Mouse (Mus musculus) frontal cortex, postnatal 14 days (tissue): ENCODE measurements around the gene Cnpy3.

Source experiments
- DNase-seq, 2 experiments: peaks; one replicate each; pipeline ENCODE4 v3.0.0; 2022; ENCODE audit warnings: low spot score in 2 of 2

The Cnpy3 gene

DNA sequence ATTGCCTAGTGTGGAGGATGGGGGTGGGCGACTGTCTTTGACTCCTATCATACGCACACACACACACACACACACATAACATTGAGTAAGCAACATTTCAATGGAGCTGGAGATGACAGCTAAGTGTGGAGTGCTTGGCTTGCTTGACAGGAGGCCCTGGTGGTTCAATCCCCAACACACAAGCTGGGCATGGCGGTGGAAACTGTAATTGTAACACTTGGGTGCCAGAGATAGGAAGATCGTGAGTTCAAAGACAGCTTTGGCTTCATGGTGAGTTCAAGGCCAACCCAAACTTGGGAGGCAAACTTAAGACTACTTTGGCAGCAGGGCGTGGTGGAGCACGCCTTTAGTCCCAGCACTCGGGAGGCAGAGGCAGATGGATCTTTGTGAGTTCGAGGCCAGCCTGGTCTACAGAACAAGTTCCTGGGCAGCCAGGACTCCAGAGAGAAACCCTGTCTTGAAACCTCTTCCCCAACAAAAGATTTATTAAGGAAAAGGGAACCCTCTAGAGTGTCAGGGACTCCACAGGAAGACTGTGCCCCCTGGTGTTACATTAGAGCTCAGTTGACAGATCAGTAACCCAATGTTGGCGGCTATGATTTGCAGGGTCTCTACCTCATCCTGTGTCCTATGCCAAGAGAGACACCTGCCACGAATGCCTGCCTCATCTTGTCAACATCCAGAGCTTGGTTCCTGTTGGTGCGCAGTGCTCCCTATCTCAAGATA lies 37.1 kb downstream of the Cnpy3 start:
- no peak for DNase-seq

DNA sequence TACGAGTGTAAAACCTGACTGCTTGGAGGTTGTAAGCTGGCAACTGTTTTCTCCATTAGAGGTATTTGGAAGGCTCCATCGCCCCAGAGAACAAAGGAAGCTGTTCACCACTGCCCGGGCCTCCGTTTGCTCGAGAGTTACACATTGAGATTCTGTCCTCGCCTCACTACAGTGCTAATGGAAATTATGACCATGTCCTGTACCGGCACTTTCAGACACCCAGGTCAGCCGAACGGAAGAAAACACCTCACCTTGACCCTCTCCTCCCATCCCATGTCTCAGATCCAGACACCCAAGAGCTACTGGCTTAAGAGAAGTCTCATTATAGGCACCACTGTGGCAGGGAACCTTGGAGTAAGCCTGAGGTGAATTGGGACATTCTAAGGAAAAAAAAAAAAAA lies 38.2 kb downstream of the Cnpy3 start:
- DNase-seq, result no peak

DNA sequence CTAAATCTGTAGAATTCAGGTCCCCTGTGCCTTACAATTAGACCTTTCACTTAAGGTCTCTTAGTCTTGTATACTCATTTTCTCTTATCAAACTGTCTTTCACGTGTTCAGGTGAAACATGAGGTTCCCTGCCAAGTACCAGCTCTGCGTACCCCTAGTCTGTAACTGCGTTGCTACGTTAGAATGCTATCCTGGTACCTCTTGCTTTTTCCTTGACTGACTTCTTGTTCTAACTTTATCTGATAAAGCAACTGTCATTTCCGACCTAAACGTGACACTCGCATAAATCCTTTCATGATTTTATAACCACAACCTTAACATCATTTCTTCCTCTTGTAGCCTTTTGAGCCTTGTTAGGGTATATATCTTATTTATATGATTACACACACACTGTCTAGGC lies 39.6 kb downstream of the Cnpy3 start:
- DNase-seq, result no peak

DNA sequence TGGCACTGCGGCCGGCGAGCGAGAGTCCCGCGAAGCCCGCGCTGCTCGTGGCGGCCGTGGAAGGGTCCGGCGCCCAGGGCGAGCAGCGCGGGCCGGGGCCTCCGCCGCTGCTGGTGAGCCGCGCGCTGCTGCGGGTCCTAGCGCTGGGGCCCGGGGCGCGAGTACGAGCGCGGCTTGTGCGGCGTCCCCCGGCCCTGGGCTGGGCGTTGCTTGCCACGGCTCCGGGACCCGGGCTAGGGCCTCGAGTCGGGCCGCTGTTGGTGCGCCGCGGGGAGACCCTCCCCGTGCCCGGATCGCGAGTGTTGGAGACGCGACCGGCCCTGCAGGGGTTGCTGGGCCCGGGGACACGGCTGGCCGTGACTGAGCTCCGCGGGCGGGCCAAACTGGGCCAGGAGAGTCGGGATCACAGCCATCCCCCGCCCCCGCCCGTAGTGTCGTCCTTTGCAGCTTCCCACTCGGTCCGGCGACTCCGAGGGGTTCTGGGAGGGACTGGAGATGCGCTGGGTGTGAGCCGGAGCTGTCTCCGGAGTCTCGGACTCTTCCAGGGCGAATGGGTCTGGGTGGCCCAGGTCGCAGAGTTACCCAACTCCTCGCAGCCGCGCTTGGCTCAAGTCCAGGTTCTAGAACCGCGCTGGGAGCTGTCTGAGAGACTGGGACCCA lies 40.3 kb downstream of the Cnpy3 start:
- no peak for DNase-seq

DNA sequence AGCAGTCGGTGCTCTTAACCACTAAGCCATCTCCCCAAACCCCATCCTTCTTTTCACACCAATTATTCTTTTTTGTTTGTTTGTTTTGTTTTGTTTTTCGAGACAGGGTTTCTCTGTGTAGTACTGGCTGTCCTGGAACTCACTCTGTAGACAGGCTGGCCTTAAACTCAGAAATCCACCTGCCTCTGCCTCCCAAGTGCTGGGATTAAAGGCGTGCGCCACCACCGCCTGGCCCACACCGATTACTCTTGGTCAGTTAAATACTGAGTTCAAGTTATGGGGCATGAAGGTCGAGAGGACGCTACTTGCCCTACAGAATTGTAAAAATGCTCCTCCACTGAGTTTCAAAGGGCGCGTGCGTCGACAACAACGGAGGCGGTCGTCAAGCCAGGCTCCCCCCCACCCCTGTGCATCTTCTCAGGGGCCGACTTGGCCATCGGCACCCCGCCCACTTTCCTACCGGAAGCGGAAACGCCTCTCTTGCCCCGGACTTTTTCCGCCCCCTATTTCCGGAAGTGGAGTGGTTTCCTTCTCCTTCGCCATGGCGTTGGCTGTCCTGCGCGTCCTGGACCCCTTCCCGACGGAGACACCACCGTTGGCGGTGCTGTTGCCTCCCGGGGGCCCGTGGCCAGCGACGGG lies 40.9 kb downstream of the Cnpy3 start, which contains the start of gene Pex6:
Gene Pex6 (plus strand): TSS at position 505 of the 639 bp plus-strand sequence.
- peak; percentile 81 to 86 for DNase-seq

DNA sequence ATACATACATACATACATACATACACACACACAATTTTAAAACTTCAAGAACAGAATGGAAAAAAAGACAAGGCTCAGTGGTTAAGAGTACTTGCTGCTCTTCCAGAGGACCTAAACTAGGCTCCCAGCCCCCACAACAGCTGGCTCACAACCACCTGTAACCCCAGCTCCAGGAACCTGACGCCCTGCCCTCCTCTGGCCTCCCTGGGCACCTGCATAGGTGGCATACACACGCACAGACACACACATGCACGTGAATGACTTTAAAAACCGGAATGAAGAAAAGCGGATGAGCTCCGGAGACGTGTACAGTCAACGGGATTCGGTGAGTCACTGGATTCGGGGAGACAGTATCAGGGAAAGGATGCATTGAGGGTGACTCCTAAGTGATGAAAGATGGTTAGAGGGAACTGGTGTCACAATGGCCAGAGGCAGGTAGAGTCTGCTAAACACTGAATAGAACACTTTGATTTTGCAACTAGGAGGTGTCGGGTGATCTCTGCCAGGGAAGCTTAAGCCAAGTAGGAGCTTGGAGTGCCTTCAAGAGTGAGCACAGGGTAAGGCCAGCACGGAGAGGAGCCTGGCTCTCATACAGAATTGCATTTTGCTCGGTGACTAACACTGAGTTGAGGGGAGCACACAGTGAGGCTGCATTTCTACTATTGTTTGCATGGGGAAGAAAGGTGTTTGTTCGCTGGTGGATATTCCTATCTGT lies 45.5 kb downstream of the Cnpy3 start:
- DNase-seq, result no peak

DNA sequence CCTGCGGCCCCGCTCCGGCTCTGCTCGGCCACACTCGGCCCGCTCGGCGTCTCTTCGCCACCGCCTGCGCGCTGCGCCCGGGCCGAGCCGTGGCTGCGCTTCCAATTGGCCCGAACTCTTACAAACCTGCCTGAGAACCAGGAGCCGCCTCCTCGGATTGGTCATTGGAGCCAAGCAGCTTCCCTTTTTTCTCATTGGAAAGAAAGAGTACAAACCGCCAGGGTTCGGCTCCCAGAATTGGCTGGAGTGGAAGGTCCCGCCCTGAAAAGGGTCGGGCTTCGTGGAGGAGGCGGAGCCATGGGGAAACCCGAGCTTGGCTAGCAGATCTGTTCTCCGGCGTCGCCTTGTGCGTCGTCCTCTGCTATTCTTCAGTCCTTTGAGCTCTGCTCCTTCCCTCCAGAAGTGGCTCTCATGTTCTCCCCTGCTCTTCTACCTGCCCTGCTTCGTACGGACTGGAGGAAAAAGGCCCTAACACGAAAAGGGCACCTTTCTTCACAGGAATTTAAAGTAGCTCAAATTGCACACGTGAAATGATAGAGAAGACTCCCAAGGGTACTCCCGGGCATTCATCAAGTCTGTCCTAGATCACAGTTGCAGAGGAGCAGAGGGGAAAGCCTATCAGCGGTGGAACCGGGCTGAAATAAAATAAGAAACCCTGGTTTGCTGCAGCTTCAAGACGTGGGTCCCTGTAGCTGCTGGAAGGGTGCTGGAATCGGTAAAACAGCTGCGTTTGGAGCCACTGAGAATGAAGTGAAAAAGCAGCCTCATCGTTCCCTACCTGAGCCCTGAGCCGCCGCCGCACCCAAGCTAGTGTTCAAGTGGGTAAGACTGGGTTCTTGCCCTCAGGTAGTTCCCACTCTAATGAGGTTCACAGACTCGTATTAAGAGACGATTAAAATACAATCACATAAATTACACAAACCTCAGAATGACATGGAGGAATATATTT lies 46.9 kb downstream of the Cnpy3 start, which contains the start of gene Ppp2r5d:
Gene Ppp2r5d (minus strand): TSS at position 225 of the 949 bp plus-strand sequence.
- DNase-seq, result peak; percentile 96

DNA sequence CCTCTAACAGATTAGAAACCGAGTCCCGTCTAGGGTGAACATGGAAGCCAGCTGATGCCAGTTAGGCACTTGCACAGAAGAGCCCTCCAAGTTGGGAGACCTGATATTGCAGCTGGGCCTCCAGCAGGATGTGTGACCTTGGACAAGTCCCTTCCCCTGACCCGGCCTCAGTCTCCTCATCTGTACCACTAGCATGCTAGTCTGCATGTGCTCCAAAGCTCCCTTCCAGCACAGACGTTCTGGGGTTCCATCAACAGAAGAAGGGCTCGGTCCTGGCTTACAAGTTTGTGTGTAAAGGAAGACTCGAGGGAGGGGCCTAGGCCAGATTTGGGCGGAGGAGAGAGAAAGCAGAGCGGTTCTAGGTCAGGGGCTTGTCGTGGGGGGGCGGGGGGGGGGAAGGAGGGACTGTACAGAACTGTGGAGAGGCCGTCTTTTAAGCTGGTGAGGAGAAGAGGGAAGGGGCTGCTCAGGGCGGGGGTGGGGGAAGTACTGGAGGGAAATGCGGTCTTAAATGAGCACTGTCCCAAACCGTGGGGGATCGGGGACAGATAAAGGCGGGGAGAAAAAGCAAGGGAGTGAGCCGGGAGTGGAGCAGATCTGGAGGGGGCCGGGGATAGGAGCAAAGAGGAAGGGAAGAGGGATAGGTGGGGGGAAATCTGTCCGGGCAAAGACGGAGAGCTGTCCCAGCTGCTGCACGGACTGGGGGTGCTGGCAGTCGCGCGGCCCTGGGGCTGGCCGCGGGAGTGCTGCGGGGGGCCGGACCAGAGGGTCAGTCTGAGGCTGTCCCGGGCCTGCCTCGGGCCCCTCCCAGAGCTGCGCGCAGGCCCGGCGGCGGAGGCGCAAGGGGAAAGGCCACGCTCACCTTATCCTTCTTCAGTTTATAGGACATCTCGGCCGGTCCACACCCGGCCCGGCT lies 47.8 kb downstream of the Cnpy3 start:
- DNase-seq, result no peak

DNA sequence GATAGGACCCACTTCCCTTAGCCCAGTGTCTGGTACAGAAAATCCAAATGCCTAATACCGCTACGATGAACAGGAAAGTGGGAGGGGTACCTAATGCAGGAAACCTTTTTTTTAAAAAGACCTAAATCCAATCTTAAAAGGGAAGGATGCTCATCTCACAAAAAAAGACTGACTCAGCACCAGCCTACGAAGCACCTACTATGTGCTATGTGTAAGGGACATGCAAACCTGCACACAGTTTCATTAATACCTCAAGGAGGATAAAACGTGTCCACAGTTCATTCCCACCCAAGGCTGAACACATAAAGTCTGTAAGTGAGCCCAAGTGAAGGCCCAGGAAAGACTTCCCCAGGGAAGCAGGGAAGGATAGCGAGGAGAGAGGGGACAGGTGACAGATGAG lies 49.5 kb downstream of the Cnpy3 start:
- no peak for DNase-seq

DNA sequence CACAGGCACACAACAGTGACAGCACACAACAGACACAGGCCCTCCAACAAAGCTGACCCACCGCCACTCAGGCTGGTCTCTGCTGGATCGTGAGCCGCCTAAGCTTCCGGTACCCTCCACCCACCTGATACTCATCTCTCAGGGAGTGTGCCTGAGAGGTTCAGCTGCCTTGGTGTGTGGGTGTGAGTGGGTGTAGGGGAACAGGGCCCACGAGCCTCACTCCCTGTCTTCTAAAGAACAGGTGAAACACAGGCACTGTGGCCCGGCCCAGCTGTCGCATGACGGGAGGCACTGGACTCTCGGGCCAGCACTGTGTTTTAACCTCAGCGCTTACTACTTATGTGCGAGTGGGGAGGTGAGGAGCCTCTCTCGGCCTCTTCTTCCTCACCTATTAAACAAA lies 49.9 kb downstream of the Cnpy3 start:
- DNase-seq, result no peak

DNA sequence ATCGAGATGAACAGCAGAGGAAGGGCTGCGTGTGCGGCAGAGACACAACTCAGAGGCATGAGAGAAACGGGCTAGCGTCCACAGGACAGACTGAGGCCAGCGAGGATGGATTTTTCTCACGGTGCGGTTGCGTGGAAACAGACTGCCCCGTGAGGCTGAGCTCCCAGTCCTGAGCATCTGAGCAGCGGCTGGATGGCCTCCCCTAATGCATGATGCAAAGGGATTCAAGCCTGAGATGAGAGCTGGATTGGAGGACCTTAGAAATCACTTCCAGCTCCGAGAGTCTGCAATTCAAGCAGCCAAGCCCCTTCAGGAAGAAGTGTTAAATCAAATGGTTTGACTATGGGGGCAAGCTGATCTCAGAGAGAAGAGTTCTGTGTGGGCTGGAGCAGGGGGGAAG lies 50.5 kb downstream of the Cnpy3 start:
- DNase-seq, result no peak

DNA sequence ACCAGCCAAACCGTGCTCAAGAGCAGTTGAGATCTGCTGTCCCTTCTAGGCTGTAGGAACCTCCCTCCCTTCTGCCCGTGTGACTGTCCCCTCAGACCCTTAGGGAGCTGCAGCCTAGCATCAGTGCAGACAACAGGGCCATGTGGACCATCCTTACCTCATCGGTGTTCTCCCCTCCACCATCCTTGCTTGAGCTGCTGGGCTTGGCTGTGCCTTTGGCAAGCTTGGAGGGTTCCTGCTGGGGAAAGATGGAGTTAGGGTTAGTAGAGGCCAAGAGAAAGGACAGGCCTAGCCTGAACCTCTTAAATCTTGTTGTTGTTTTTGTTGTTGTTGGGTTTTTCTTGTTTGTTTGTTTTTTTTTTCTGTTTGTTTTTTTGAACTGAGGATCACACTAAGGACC lies 52.1 kb downstream of the Cnpy3 start:
- DNase-seq, result no peak

DNA sequence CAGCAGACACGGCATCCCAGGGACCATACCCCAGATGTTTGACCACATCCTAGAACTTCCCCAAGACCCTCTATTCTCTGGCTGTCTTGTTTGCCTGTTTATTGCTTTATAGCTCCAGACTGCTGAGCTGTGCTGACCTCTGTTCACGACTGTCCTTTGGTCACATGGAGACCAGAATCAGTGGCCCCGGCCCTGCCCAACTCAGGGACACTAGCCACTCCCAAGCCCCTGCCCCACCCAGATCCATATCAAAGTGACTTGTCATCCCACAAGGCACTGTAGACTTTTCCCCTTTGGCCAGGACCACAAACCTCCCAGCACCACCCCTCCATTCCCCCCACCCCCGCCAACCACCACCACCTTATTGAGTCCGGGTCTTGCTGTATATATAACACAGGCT lies 52.8 kb downstream of the Cnpy3 start:
- DNase-seq, result no peak

DNA sequence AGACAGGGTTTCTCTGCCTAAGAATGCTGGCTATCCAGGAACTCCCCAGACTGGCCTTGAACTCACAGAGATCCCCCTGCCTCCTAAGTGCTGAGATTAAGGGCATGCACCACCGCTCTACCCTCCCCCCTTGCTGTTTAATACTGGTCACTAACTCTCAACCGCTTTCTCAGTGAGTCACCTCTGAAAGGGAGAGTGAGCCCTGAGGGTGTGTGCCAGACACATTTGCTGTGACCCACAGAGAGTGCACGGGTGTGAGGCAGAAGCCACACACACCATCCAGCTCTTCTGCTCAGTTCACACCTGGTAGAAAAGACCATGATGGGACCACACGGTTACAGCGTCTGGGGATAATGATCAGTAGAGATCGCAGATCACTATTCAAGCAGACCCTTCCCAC lies 53.5 kb downstream of the Cnpy3 start:
- DNase-seq, result no peak

DNA sequence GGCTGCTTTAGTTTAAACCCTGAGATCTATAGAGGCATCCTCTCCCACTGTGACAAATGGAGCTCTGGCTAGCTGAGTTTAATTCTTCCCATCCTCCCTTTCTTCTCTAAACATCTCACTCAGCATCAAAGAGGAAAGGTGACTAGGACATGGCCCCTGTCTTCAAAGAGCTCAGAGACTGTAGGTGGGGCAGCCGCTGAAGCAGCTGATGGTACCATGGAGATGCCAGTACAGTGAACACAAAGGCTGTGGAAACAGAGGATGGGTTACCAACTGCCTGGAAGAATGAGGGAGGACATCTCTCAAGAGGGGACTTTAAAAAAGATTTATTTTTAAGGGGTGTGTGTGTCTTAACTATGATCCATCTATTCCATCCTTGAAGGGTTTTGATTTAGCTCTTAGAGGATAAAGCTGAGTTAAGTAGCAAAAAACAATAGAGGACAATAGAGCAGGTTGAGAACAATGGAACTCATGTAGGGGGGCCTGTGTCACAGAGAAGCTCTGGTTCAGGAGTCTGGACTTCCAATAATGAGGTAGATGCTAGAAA lies 57.4 kb downstream of the Cnpy3 start:
- DNase-seq, result no peak

DNA sequence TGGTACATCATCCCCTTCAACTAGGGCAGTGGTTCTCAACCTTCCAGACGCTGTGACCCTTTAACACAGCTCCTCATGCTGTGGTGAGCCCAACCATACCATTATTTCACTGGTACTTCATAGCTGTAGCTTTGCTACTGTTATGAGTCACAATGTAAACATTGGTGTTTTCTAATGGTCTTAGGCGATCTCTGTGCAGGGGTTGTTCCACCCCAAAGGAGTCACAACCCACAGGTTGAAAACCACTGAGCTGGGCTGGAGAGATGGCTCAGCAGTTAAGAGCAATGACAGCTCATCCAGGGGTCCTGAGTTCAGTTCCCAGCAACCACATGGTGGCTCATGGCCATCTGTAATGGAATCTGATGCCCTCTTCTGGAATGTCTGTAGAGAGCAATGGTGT lies 60.6 kb downstream of the Cnpy3 start:
- no peak for DNase-seq

DNA sequence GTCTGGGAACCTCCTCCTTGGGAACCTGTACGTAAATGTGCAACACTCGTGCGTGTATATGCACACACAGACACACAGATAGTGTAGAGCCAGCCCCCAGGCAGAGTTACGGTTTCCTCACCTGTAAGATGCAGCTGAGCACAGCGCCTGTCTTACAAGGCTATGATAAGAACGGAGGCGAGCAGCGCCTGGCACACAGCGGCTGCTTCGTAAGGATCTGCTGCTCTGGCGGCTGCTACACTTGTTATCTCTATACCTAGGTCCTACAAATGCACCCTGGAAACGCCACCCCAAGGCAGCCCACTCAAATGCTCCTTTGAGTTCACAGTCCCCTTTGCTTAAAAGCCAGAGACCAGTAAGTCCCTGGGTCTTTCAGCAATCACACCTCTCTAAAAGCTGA lies 61.3 kb downstream of the Cnpy3 start:
- DNase-seq, result no peak

DNA sequence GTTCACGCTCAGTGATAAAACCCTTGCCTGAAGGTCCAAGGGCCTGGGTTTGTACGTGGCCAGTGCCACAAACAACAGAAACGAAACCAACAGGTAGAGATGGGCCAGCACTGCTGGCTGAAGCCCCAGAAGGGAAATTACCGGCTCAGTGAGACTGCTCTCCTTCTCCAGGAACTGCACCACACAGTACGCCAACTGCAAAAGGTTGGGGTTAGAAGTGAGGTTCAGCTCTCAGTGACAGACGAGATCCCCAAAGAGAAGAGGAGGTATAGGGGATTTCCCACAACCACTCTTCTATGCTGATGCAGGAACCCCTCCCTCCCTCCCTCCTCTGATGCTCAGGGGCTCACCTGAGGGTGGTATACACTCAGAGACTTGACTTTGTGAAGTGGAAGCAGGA lies 66.1 kb downstream of the Cnpy3 start:
- no peak for DNase-seq
